Mouse (Mus musculus) layer of hippocampus, adult 11-12 months (tissue): ENCODE data around the gene Slc2a3.
"Not testable (repeated sequence)": the region's sequence is repeated elsewhere in the genome, so short reads cannot be mapped to it uniquely, and the experiment has no call there.

Source experiments
- DNase-seq: peaks from one replicate; pipeline ENCODE4 v3.0.0; 2022; ENCODE audit warnings: low spot score

The Slc2a3 gene

DNA sequence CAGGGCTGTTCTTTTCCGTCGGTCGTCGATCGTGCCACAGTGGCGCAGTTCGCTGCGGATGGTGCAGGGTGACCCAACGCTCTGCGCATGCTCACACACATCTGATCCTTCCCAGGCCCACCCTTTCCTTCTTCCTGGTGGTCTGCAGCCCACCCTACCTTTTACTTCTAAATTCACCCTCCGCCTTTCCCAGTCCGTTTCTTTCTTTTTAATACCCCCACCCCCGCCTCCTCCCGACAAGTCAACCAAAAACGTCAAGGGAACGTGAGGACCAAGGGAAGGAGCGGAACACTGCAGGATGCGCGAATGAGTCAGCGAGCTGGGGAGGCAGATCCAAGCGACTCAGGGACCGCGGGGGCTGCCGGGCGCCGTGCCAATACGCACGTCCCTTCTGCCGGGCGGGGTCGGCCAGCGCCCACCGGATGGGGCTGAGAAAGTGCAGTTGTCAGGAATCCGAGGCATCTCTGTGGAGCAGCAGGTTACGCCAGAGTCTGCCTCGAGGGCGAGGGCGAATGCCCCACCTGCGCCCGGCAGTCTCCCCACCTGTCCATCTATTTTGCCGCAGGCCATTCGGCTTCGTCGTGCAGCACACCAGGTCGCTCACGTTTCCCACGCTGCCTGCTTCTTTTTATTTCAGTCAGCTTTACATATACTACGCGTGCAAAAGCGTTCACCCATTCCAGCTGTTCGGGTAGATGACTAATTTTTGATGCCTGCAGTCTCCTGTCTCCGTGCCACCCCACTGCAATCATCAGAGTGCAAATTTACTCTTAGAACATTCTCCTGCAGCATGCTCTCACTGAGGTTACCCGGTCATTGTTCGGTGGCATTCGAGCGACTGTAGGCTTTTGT, 36.8 kb downstream of the Slc2a3 start:
- peak; percentile 73 for DNase-seq

DNA sequence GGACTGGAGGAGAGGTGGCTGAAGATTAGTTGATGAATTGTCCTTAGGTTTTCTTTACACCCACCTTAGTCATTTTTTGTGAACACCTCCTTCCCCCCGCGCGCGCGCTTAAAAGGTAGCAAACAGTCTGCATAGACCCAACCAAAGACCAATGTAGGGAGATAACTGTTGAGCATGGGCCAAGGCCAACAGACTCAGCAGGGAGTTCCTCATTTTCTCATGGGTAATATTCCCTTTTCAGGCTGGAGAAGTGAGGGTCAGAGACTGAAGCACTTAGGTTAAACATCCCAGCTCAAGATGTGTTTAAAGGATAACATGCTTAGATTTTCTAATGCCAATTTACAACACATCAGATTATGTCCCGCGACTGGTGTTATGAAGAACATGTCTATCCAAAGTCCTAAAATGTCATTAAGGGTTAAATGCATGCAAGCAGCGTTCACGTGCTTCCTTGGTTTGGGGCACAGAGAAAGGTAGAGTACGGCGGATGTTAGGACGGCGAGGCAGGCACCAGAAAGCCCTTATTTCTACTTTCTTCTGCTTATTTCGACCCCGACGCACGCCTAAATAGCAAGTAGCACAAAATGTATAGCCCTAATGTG, 37.5 kb downstream of the Slc2a3 start:
- no peak for DNase-seq

DNA sequence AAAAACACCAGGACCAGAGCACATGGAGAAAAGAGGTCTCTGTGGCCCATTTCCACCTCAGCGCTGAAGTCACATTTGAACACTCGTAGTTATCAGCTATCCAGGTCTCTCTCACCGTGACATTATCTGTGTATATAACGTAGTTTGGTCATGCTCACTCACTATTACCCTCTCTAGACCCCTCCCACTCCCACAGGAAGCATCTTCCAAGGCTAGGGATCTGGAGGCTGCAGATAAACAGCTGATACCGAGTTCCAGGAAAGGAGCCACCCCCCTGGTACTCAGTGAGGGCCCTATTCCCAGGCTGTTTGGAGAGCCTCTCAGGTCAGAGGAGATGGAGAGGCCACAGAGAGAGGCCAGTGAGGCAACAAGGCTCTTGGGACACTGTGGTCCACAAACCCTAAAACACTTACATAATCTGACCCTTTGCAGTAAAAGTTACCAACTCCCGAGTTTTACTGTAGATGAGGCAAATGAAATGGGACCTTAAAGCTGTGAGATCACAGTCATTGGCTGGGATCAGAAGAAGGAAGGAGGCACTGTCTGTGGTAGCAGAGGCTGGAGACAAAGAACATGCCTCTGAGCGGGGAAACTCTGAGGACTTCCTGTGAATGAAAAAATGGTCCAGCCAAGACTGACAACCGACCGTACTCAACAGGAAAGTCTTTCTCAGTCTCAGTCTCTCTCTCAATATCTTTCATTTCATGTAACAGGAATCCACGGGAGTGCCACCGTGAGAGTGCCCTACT, 38.3 kb downstream of the Slc2a3 start:
- DNase-seq, result no peak

DNA sequence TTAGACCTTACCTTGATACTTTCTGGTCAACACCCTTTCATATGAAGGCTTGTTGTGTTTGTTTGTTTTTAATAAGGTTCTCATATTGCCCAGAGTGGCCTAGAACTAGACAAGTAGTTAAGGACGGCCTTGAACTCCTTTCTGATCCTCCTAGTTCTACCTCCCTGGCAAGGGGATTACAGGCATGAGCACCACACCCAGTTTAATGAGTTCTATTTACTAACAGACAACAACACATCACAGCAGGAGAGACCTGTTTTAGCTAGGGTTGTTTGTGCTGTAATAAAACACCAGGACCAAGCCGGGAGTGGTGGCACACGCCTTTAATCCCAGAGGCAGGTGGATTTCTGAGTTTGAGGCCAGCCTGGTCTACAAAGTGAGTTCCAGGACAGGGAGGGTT, 39.0 kb downstream of the Slc2a3 start:
- DNase-seq, result no peak

DNA sequence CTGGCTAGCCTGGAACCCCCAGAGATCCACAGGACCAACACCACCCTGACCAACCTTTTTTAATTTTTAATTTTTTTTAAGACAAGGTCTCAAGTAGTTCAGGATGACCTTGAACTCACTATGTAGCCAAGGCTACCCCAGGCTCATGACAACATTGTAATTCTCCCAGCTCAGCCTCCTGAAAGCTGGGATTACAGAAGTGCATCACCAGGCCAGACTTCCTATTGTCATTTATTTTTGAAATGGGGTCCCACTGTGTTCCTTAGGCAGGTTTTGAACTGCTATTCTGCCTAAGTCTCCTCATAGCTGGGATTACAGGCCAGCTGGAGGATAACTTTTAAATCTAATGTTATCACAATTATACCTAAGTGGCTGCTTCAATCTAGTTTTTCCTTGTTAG, 39.5 kb downstream of the Slc2a3 start:
- no peak for DNase-seq

DNA sequence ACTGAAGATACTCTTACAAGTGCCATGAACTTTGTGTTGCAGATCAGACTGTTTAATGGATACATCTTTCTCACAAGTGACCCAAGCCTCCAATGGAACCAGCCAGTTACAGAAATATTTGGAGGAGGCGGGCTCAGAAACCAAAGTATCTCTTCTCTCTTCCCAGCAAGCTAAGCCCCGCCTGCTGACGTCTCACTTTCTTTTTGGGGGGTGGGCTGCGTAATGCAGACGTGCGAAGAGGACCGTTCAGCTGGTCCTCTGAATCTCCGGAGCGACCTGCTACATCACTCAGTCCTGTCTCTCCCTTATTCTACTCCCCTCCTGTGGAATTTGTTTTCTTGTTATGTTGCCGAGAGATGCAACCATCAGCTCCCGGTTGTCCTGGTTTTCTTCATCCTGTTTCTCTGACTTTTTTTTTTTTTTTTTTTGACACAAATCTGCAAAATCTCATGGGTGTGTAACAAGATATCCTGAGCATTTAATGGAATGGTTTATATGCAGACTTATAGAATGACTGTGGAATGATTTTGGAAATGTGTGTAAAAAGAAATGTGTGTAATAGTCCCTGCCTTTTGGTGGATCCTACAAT, 40.3 kb downstream of the Slc2a3 start:
- peak; percentile 87 for DNase-seq

DNA sequence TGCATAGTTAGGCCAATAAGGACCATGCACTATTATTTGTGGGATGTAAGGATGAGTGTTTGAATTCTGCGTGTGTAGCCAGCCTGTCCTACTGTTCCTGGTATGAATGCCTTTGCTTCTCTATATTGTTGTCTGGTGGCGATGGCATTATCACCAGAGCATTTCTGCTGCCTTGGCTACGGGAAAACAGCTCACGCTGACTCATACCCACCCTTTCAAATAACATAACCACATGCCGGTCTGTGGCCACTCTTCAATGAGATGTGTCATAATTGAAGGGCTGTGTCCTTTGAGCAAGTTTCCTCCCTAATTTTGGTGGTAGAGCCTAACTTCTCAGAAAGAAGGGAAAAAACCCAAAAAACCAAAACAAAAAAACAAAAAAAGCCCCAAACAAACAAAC, 42.7 kb downstream of the Slc2a3 start:
- no peak for DNase-seq

DNA sequence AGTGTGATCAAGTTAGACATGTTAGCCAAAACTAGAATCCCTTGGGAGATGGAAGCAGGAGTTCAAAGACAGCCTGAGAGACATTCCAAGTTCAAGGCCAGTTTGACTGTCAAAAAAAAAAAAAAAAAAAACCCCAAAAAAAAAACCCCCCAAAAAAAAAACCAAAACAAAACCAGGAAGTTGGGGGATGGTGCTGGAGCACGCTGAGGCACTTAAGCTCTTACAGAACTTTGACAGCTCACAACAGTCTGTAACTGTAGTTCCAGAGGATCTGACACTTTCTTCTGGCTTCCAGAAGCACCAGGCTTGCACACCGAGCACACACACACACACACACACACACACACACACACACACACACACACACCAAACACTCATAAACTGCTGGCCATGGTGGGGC, 45.5 kb downstream of the Slc2a3 start:
- no peak for DNase-seq

DNA sequence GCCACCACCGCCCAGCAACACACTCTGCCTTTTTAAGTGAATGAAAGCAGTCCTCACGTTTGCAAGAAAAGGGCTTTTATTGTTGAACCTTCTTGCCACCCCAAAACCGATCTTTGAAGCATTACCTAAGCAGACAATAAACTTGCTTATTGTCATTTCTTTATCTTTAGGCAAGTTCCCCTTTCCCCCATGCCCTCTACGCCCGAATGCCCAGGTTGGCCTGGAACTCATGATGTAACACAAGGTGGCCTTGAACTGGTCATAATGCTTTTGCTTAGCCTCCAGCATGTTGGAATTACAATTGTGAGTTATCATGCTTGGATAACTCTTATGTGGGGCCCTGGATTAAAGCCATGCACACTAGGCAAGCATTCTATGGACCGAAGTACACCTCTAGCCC, 50.9 kb downstream of the Slc2a3 start:
- no peak for DNase-seq

DNA sequence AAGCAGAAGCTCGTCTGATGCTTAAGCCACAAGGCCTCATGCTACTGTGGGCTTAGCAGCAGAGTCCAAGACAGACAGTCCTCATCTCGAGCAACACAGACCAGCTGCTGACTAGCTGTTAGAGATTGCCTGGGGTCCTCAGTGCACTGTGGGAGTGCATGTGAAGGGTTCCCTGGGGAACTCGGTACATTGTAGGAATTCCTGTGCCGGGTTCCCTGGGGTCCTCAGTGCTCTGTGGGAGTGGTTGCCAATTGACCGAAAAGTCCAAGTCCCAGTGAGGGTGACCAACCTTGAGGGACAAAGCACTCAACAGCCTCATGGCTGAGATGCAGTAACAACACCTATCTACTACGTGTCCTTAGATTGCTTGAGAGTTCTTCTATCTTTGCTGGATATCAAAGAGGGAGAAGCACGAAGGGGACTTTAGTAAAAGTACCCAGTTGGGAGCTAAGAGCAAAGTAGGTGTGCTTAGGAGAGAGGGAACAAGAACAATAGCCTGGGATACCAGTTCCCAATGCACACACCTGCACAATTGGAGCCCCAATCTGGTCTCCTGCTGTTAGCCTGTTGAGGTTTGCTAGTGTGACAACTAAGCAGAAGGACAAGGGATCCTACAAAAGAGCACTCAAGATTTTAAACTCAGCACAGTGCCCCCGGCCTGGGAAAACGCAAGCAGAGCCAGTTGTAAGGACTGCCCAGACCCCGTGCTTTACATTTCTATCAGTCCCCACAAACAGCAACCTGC, 56.8 kb downstream of the Slc2a3 start:
- no peak for DNase-seq

DNA sequence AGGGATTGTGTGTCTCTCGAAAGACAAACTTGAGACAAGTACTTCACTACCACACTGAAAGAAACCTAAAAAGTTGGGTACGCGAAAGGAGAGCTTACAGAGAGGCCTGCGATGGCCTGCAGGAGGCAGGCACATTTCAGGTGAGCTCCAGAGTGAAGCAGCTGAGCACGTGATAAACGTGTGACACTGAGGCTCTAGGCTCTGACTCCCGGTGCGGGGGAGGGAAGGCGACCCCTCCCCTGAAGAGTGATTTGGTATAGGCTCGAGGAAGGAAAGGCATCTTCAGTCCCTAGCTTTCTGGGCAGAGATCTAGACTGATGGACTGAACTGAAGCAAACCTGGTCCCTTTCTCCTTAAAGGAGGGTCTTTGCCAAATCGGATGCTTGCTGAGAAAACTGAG, 58.1 kb downstream of the Slc2a3 start:
- DNase-seq, result no peak

DNA sequence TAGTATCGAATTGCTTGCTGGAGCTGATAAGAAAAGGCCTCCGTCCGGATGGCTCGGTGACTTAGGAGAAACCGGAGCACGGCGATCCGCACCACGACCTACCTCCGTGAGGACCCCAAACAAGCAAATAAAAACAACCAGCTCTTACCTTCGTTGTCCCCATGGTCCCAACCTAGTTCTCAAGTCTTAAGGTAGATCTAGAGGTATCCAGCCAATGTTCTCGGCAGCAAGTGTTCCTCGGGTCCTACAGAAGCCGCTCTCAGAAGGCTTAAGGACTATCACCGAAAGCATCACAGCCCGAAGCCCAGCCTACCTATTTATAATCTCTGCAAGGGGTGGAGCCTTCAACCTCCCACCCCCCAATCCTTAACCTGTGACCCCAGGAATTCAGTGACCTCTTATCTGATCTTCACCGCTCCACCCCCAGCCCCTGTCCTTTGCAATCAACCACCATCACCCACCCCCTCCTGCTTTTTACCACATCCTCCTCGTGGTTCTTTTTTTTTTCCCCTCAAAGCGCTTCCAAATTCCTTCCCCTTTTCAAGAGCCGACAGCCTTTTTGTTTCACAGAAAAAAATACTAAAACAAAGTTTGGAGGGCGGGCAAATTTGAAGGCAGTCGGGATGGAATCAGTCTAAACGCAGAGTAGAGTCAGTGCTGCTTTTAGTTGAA, 59.1 kb downstream of the Slc2a3 start:
- DNase-seq, result peak; percentile 63

DNA sequence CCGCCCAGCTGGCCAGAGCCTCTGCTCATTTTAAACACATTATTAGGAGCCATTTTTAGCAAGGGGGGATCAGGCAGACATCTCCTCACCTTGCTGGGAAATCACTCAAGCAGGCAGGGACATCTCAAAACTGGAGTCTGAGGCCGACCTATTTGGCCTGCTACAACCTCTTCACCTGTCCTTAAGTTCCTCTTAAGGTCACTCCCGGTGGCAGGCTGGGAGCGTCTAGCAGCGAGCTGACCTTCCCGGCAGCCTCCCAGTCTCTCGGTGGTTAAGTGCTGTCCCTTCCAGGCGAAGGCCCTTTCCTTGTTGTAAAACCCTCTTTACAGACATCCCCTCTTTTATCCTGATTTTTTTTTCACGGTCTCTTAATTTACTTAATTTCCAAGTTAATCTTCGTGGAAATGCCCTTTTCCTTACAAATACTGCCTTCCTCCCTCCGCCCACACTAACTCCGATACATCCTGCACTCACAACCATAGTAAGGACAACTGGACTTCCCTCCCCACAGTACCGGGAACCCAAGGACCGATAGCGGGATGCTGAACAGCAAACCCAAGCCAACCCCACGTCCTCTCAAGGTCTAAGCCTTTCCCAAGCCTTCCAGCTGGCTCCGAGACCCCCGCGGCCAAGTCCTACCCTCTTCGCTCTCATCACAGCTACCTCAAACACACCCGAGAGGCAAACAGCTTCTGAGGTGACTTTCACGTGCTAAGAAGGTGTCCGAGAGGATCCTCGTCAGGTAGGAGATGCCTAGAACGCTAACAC, 59.8 kb downstream of the Slc2a3 start:
- no peak for DNase-seq

DNA sequence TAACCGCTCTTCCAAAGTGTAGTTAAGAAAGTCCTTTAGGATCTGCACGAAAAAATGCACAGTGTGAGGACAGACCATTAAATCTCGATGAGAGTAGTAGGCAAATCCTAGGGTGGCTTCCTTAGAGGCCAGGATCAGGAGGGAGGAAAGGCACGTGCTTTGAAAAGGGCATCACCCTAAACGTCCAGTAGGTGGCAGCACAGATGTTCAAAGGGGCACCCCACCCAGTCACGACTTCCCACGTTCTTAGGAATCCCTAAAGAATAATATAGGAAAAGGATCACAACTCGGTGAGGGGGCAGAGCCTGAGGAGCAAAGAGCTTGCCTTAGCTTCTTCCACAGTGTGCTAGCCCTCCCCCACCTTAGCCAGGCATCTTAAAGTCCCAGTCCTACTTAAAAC, 61.5 kb downstream of the Slc2a3 start:
- DNase-seq, result peak; percentile 77

DNA sequence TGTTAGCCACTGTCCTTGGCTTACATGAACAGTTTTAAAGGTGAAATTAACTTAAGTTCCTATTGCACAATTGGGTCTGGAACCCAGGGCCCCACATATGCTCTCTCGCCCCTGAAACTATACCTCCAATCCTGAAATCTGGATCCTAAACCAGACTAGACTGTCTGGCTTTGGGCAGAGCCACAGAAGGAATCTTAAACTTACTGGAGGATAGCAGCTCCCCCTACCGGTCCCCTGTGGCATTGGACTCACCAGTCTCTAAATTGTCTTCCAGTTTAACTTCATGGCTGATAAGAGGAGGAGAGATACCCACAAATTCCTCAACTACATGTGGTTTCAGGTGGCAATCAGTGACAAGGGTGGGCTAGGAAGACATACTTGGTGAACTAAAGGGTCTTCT, 81.5 kb downstream of the Slc2a3 start:
- DNase-seq, result peak; percentile 76

DNA sequence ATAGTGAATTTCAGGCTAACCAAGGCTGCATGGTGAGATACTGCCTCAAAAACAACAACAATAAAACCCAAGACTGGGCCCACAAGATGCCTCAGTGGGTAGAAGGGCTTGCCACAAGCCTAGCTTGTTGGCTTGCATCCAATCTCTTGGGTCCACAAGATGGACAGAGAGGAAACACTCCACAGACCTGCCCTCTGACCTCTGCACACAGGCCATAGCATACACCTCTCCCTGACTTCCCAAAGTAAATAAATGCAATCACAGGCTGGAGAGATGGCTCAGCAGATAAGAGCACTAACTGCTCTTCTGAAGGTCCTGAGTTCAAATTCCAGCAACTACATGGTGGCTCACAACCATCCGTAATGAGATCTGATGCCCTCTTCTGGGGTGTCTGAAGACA, 83.2 kb downstream of the Slc2a3 start:
- DNase-seq, result not testable (repeated sequence)

DNA sequence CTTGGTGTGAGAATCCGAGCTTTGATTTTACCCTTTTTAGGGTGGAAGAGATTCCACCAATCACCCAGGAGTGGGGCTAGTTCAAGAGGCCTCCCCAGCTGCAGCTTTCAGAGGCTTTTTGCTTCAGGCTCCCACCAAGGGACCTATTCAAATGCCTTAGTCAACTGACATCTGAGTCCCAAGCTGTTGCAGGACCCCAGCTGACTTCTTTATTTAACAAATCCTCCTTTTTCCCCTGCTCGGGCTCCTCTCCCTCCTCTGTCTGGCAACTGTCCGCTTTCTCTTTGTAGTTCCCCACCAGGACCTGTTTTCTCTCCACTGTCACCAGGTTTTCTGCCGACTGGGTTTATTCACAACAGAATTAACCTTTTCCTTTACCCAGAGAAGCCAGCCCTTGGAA, 85.6 kb downstream of the Slc2a3 start:
- DNase-seq, result no peak

DNA sequence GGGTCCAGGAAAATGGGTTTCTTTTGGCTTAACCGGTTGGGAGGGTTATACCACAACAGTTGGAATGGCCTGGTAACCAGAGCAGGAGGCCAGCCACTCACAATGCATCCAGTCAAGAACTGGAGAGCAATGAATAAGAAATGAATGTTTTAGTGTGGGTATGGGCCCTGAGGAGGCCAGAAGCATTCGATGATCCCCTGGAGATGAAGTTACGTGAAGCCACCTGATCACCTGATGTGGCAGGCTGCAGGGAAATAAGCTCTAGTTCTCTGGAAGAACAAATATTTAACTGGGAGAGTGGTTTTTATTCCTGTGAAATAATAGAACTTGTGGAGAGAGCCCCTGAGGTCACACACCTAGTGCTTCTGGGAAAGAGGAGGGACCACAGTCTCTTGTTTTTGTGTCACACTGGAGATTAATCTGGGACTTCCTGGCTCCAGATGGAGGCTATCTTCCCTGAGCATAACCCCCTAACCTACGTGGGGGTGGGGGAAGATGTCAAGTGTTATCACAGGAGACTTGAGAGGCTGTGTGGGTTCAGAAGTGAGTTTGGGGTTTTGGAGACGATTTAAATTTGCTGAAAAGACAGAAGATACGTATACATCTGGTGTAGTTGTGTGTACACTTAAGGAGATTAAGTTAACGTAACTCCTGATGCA, 86.6 kb downstream of the Slc2a3 start:
- no peak for DNase-seq

DNA sequence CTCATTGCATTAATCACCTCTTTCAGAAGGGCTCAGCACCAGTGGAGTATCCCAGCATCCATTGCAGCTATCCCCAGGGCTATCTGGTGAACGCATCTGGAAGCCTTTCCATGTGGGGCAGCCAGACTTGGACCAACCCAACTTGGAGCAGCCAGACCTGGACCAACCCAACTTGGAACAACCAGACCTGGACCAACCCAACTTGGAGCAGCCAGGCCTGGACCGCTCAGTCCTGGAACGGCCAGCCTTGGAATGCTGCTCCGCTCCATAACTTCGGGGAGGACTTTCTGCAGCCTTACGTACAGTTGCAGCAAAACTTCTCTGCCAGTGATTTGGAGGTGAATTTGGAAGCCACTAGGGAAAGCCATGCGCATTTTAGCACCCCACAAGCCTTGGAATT, 88.3 kb downstream of the Slc2a3 start:
- not testable (repeated sequence) for DNase-seq

DNA sequence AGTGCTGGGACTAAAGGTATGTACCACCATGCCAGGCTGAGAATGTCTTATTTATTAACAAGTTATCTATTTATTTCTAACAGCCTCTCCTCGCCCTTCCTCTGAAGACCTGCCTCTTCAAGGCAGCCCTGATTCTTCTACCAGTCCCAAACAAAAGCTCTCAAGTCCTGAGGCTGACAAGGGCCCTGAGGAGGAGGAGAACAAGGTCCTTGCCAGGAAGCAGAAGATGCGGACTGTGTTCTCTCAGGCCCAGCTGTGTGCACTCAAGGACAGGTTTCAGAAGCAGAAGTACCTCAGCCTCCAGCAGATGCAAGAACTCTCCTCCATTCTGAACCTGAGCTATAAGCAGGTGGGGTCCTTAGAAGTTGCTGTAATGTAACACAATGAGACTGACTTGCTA, 90.0 kb downstream of the Slc2a3 start:
- no peak for DNase-seq
